In the genomic region with DNA sequence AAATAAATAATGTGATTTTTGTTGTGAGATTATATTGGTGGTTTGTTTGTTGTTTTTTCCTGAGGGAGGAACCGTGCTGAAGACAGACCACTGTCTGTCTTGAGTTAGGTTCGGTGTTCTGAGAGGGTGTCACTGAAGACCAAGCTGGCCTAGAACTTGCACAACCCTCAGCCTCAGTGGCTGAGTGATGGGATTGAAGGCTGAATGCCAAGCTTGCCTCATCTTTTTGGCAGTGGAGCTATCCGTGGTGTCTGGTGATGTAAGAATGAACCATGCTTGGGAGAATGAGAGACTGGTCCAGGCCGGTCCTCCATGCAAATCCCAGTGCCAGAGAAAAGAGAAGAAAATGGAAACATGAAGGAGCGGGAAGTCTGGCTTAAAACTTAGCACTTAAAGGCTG, we compare ENCODE assay signal across 26 mouse cellular contexts. TPM values are rescaled to one million over a fixed set of nuclear protein-coding genes. Genes with fewer than 3 reads are reported as not detected.
A peak's percentile ranks its signal among the peaks of the same experiment; 100 is the strongest.
DNase-seq lines count a peak whose midpoint lies in the region; ATAC-seq and TF ChIP-seq lines count a peak whose summit lies in the region.
"Had no signal": no experiment of that assay in that cellular context is flagged by ENCODE, and none has a peak within 500 bp of the region (broad histone marks: within the 10 kb centered on the region; RNA-seq: fewer than 3 reads in every experiment).

No protein-coding gene starts in this region.

- H3K9me3 ChIP-seq in E14TG2a.4 (ENCODE audit: low read length): peaks cover 43% of the 10 kb centered on the region
- no peaks in the 10 kb centered on the region for H3K9me3 ChIP-seq in intestine, postnatal 0 days (ENCODE audit: control insufficient read depth)
- H3K9me3 ChIP-seq: forebrain, embryonic 12.5 days; heart, embryonic 12.5 days; hindbrain, embryonic 15.5 days; neural tube, embryonic 15.5 days; stomach, embryonic 15.5 days had no signal

- H3K9ac ChIP-seq in intestine, postnatal 0 days (ENCODE audit: low read depth, low read length): no peak overlapping the region
- H3K9ac ChIP-seq: forebrain, embryonic 12.5 days; heart, embryonic 12.5 days; hindbrain, embryonic 15.5 days; liver, embryonic 14.5 days; neural tube, embryonic 15.5 days; stomach, embryonic 15.5 days had no signal

- no peak overlapping the region for H3K27ac ChIP-seq in gastrocnemius, adult 2 months
- peak overlapping the region; percentile 91 for H3K27ac ChIP-seq in intestine, postnatal 0 days (ENCODE audit: low read depth, low read length)
- H3K27ac ChIP-seq in kidney, adult 2 months (ENCODE audit: insufficient read depth, low read depth, low read length): no peak overlapping the region
- no peak overlapping the region for H3K27ac ChIP-seq in left cerebral cortex, adult 2 months
- H3K27ac ChIP-seq: forebrain, embryonic 12.5 days; hindbrain, embryonic 15.5 days; liver, embryonic 14.5 days; neural tube, embryonic 15.5 days; stomach, embryonic 15.5 days had no signal

- H3K27me3 ChIP-seq in E14TG2a.4 (ENCODE audit: insufficient read depth, low read length): no peaks in the 10 kb centered on the region
- no peaks in the 10 kb centered on the region for H3K27me3 ChIP-seq in intestine, postnatal 0 days (replicated peaks; ENCODE audit: control insufficient read depth, insufficient read depth, low read length)
- no peaks in the 10 kb centered on the region for H3K27me3 ChIP-seq in kidney, adult 2 months (replicated peaks; ENCODE audit: control insufficient read depth, insufficient read depth, low read length)
- H3K27me3 ChIP-seq: forebrain, embryonic 12.5 days; heart, embryonic 12.5 days; hindbrain, embryonic 15.5 days; neural tube, embryonic 15.5 days; stomach, embryonic 15.5 days had no signal

- no peak for TF ChIP-seq POLR2A in kidney, adult 2 months (IDR thresholded peaks at IDR 0.05; ENCODE audit: low read depth, low read length)

- H3K36me3 ChIP-seq in E14TG2a.4 (ENCODE audit: insufficient read depth, low read length): peaks cover 61% of the 10 kb centered on the region
- peaks cover 35% of the 10 kb centered on the region for H3K36me3 ChIP-seq in intestine, postnatal 0 days (ENCODE audit: control insufficient read depth, insufficient read depth)
- peaks cover 3% of the 10 kb centered on the region for H3K36me3 ChIP-seq in kidney, adult 2 months (ENCODE audit: control insufficient read depth, insufficient read depth, low read length)

- intact Hi-C loops in gastrocnemius, adult 2 months (cut with DNase I): no loop called here
- intact Hi-C loops in left cerebral cortex, adult 2 months (cut with DNase I): no loop called here

- DNase-seq in gastrocnemius, adult 2 months: peak; percentile 55
- DNase-seq in gastrocnemius, adult 8-10 months (ENCODE audit: low spot score in 2 of 2): no peak
- peak; percentile 70 for DNase-seq in R1 (ENCODE audit: low read depth, low spot score)
- DNase-seq in left cerebral cortex, adult 18-20 months (ENCODE audit: low spot score in 2 of 2): no peak
- DNase-seq in kidney, adult 2 months: no peak
- no peak for DNase-seq in left cerebral cortex, adult 2 months (ENCODE audit: extremely low spot score in 1 of 2, low spot score in 2 of 2)
- DNase-seq: cerebellum, postnatal 10 days; kidney, adult 8-10 months; kidney, postnatal 4 days; midbrain, embryonic 14.5 days; spleen, adult 18-20 months; thymus, adult 2 months had no signal

- no peak overlapping the region for H3K4me2 ChIP-seq in intestine, postnatal 0 days (replicated peaks; ENCODE audit: low read depth)
- H3K4me2 ChIP-seq: forebrain, embryonic 12.5 days; heart, embryonic 12.5 days; hindbrain, embryonic 15.5 days; neural tube, embryonic 15.5 days; stomach, embryonic 15.5 days had no signal

- no peak for TF ChIP-seq CTCF in gastrocnemius, adult 2 months (IDR thresholded peaks at IDR 0.05)
- no peak for TF ChIP-seq CTCF in E14TG2a.4 (conservative IDR thresholded peaks at IDR 0.05; ENCODE audit: low read length)
- TF ChIP-seq CTCF in intestine, postnatal 0 days (IDR thresholded peaks at IDR 0.05; ENCODE audit: low read depth): no peak
- TF ChIP-seq CTCF in kidney, adult 2 months (conservative IDR thresholded peaks at IDR 0.05; ENCODE audit: insufficient read depth, insufficient read length, low read depth, low read length): no peak
- TF ChIP-seq CTCF in left cerebral cortex, adult 2 months (IDR thresholded peaks at IDR 0.05): no peak

- ATAC-seq in intestine, postnatal 0 days: no peak

- peaks cover 78% of the 10 kb centered on the region for H3K4me1 ChIP-seq in E14TG2a.4 (replicated peaks; ENCODE audit: low read depth, low read length)
- peaks cover 3% of the 10 kb centered on the region; the same call in 1 of the 2 replicates for H3K4me1 ChIP-seq in intestine, postnatal 0 days (replicated peaks; ENCODE audit: control insufficient read depth, insufficient read depth, low read length)
- peaks cover 5% of the 10 kb centered on the region; the same call in 1 of the 2 replicates for H3K4me1 ChIP-seq in kidney, adult 2 months (ENCODE audit: control insufficient read depth, insufficient read depth, low read length)
- H3K4me1 ChIP-seq: forebrain, embryonic 12.5 days; hindbrain, embryonic 15.5 days; neural tube, embryonic 15.5 days; stomach, embryonic 15.5 days had no signal

- WGBS in intestine, postnatal 0 days: 90% methylated on average over 5 of the region's 5 CpGs
- 91% methylated on average over 5 of the region's 5 CpGs for WGBS in kidney, adult 2 months

- no peak overlapping the region for H3K4me3 ChIP-seq in gastrocnemius, adult 2 months
- H3K4me3 ChIP-seq in E14TG2a.4 (replicated peaks; ENCODE audit: low read length): peak overlapping the region; percentile 80
- no peak overlapping the region for H3K4me3 ChIP-seq in intestine, postnatal 0 days (ENCODE audit: low read depth, low read length)
- no peak overlapping the region for H3K4me3 ChIP-seq in kidney, adult 2 months (ENCODE audit: insufficient read depth, low read depth, low read length)
- H3K4me3 ChIP-seq in left cerebral cortex, adult 2 months: no peak overlapping the region
- H3K4me3 ChIP-seq: forebrain, embryonic 12.5 days; heart, embryonic 12.5 days; hindbrain, embryonic 15.5 days; myocyte; neural tube, embryonic 15.5 days; stomach, embryonic 15.5 days had no signal

RNA-seq across cellular contexts. Expression of a gene that starts 6.0 kb away (rescaled TPM):
- 10 to 100 TPM; 41.1 to 54.8 TPM for total RNA-seq in gastrocnemius, adult 2 months (2021)
- 10 to 100 TPM; 41.5 to 44.9 (median 43.1) TPM for total RNA-seq in gastrocnemius, adult 8-10 months (2022)
- polyA plus RNA-seq in intestine, postnatal 0 days (2015; fragmentation: Nextera tagmentation; extraction: Ambion mirVana): 249 and 268 TPM in 2 replicates
- 10 to 100 TPM; 87.6 to 89.5 TPM for total RNA-seq in left cerebral cortex, adult 18-20 months (2021)
- 180 and 193 TPM in 2 replicates for polyA plus RNA-seq in kidney, adult 2 months (2012; rRNA removed)
- total RNA-seq in left cerebral cortex, adult 2 months (2021): 10 to 100 TPM; 90.2 to 90.3 TPM

RNA-seq across cellular contexts. Expression of a gene that starts 16.1 kb away (rescaled TPM):
- total RNA-seq in gastrocnemius, adult 2 months (2021): 10 to 100 TPM; 78.2 to 90.2 TPM
- total RNA-seq in gastrocnemius, adult 8-10 months (2022): 100 to 1,000 TPM in 1 of 4 experiments, 10 to 100 TPM in 3; 91.9 to 112 (median 94.6) TPM
- 17.3 and 19.2 TPM in 2 replicates for polyA plus RNA-seq in intestine, postnatal 0 days (2015; fragmentation: Nextera tagmentation; extraction: Ambion mirVana)
- 100 to 1,000 TPM; 143 to 147 TPM for total RNA-seq in left cerebral cortex, adult 18-20 months (2021)
- 59.9 and 63.5 TPM in 2 replicates for polyA plus RNA-seq in kidney, adult 2 months (2012; rRNA removed)
- 100 to 1,000 TPM; 137 to 148 TPM for total RNA-seq in left cerebral cortex, adult 2 months (2021)

RNA-seq across cellular contexts. Expression of a gene that starts 16.8 kb away (rescaled TPM):
- total RNA-seq in gastrocnemius, adult 2 months (2021): 100 to 1,000 TPM in 1 of 2 experiments, 10 to 100 TPM in 1; 70.9 to 104 TPM
- total RNA-seq in gastrocnemius, adult 8-10 months (2022): 10 to 100 TPM; 83.0 to 95.4 (median 86.1) TPM
- polyA plus RNA-seq in intestine, postnatal 0 days (2015; fragmentation: Nextera tagmentation; extraction: Ambion mirVana): 171 and 183 TPM in 2 replicates
- total RNA-seq in left cerebral cortex, adult 18-20 months (2021): 100 to 1,000 TPM; 104 to 115 TPM
- polyA plus RNA-seq in kidney, adult 2 months (2012; rRNA removed): 247 and 277 TPM in 2 replicates
- 10 to 100 TPM; 98.3 to 99.1 TPM for total RNA-seq in left cerebral cortex, adult 2 months (2021)

RNA-seq across cellular contexts. Expression of a gene that starts 21.6 kb away (rescaled TPM):
- not detected for total RNA-seq in gastrocnemius, adult 2 months (2021)
- not detected for total RNA-seq in gastrocnemius, adult 8-10 months (2022)
- polyA plus RNA-seq in intestine, postnatal 0 days (2015; fragmentation: Nextera tagmentation; extraction: Ambion mirVana): 79.5 and 89.2 TPM in 2 replicates
- not detected for total RNA-seq in left cerebral cortex, adult 18-20 months (2021)
- 50.1 and 50.9 TPM in 2 replicates for polyA plus RNA-seq in kidney, adult 2 months (2012; rRNA removed)
- not detected for total RNA-seq in left cerebral cortex, adult 2 months (2021)
- total RNA-seq: gastrocnemius, postnatal 36 days; heart, postnatal 25 days; layer of hippocampus, postnatal 14 days; left cerebral cortex, postnatal 36 days; megakaryocyte, adult 5-6 weeks had no signal
- polyA plus RNA-seq: midbrain, embryonic 14.5 days had no signal

RNA-seq across cellular contexts. Expression of a gene that starts 36.1 kb away (rescaled TPM):
- total RNA-seq in gastrocnemius, adult 2 months (2021): 10 to 100 TPM; 22.4 to 24.7 TPM
- 10 to 100 TPM; 13.5 to 19.0 (median 16.6) TPM for total RNA-seq in gastrocnemius, adult 8-10 months (2022)
- 21.6 and 22.1 TPM in 2 replicates for polyA plus RNA-seq in intestine, postnatal 0 days (2015; fragmentation: Nextera tagmentation; extraction: Ambion mirVana)
- 100 to 1,000 TPM; 219 to 239 TPM for total RNA-seq in left cerebral cortex, adult 18-20 months (2021)
- 74.5 and 80.7 TPM in 2 replicates for polyA plus RNA-seq in kidney, adult 2 months (2012; rRNA removed)
- 100 to 1,000 TPM; 239 to 266 TPM for total RNA-seq in left cerebral cortex, adult 2 months (2021)

Comparison
In these comparisons a context has a peak if more than half of its experiments do, and no peak if none do; other contexts are left out.
1. DNase-seq: peak in gastrocnemius, adult 2 months (single experiment) and R1 (single experiment); none in gastrocnemius, adult 8-10 months (0 of 2), left cerebral cortex, adult 18-20 months (0 of 2), kidney, adult 2 months (single experiment) and left cerebral cortex, adult 2 months (0 of 2).